Mouse (Mus musculus): ENCODE data around the gene Eaf2.

Gene Eaf2

DNA sequence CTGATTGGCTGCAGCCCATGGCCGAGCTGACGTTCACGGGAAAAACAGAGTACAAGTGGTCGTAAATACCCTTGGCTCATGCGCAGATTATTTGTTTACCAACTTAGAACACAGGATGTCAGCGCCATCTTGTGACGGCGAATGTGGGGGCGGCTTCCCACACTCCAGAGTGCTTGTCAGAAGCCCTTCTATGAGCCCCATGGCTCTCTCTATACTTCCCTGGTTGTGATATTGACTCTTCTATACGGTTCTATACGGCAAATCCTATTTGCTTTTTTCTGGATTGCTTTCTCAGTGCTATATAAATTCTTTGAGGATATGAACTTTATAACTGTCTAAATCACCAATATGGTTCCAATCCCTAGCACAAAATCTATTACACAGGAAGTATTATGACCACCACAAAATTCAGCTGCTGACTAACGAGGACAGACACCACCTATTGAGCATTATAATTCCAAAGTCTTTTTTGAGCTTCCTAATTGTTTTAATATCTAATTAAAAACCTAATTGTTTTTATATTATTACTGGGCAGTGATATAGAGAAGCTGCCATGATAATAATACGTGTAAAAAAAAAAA, 104.5 kb downstream of the Eaf2 start:
- no peak for DNase-seq (ENCODE audit: low read depth, low spot score)

DNA sequence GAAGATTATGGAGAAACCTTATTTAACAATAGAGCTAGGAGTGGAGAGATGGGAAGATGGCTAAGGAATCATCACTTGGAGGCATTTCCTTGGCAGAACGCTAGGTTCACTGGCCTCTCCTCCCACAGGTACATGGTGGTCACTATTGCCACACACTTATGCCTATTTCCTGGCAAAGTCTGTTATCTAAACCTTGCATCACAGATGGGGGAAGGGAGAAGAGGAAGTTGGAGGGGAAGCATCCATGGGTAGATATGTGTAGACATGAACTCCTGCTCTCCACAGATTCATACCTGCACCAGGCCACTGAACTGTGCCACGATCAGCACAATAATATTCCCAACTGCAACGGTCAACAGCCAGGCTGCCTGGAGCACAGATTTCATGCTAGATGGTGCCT, 122.8 kb downstream of the Eaf2 start:
- no peak for DNase-seq (ENCODE audit: low read depth, low spot score)

DNA sequence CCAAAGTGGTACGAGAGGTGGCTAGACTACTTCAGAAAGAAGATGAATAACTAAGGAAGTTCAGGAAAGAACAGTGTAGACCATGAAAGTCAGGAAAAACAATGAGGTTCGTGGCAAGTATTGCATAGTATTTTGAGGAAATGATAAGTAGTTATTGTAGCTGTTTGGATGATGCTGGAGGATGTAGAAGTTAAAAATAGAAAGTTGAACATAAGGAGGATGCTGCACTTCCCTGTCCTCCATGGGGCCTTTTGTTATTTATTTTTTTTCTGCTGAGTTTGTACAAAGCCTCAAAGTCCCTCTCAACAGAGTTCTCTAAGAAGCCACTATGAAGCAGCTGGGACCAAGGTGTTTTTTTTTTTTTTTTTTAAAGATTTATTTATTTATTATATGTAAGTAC, 127.0 kb downstream of the Eaf2 start:
- DNase-seq (ENCODE audit: low read depth, low spot score): no peak

DNA sequence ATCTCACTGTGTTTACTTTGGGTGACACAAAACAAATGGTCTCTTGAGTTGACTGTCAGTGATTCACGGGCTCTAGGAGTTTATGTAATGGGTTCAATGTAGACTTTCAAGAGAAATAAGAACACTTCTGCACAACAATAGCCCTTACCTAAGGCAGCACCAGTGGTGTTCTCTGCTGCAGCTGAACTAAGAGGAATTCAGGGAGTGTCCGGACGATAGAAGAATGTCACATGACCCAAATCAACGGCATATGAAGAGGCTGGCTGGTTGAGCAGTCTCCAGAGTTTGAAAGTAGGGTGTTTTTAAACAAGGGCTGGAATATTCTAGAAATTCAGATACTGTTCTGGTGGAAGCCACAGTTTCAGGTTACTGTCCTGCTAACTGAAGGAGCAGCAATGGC, 127.7 kb downstream of the Eaf2 start:
- no peak for DNase-seq (ENCODE audit: low read depth, low spot score)

DNA sequence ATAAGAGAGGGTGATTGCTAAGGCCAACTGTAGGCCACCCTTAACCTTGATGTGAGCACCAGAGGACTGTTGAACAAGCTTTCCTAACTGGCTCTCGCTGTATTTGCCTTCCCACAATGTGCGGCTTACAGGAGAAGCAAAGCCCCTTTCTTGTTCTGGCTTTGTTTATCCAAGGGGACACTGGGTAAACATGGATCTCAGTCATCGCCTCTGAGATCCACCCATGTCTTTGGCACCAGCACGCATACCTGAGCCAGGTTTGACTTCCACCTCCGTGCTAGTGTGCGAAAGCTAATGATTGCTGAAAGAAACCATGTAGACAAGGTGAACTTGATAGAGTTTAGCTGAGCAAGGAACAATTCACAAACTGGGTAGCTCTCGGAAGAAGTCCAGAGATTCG, 131.2 kb downstream of the Eaf2 start:
- no peak for DNase-seq (ENCODE audit: low read depth, low spot score)
